Mouse (Mus musculus) erythroid progenitor cell, adult 5-6 weeks (primary cell): ENCODE measurements around the gene Rhoa. TPM values are rescaled to one million over a fixed set of nuclear protein-coding genes. Genes with fewer than 3 reads are reported as not detected.

Source experiments
- total RNA-seq, 2 experiments: library from RNA; stranded (forward) in 1 of 2; stranded (reverse) in 1 of 2; fragments of 150-400 nt in 1 of 2; fragments of 186-747, 209-891 nt in 1 of 2; gene quantifications; 2 replicates each; pipeline versions ENCODE4 v1.2.3 to v1.2.4; 2015 to 2017; ENCODE audit warnings: low replicate concordance in 2 of 2

Rhoa gene
- total RNA-seq, 2 experiments from 2014 or later, result 175 to 253 TPM

Other genes with a start within 250 kb of the Rhoa start
- 22.0 and 63.3 TPM in 2 replicates for gene Mst1, start 225.7 kb upstream of the Rhoa start, total RNA-seq (2015; ENCODE audit: low replicate concordance)
- gene Mst1, start 225.7 kb upstream of the Rhoa start, total RNA-seq (2017; ENCODE audit: low replicate concordance), result 7.7 and 14.1 TPM in 2 replicates
- 1,337 and 1,464 TPM in 2 replicates for gene Rnf123, start 222.8 kb upstream of the Rhoa start, total RNA-seq (2015; ENCODE audit: low replicate concordance)
- 890 and 970 TPM in 2 replicates for gene Rnf123, start 222.8 kb upstream of the Rhoa start, total RNA-seq (2017; ENCODE audit: low replicate concordance)
- gene Apeh, start 211.5 kb upstream of the Rhoa start, total RNA-seq (2015; ENCODE audit: low replicate concordance), result 265 and 389 TPM in 2 replicates
- 454 and 497 TPM in 2 replicates for gene Apeh, start 211.5 kb upstream of the Rhoa start, total RNA-seq (2017; ENCODE audit: low replicate concordance)
- under 0.01 and 0.42 TPM in 2 replicates for gene Bsn, start 115.7 kb upstream of the Rhoa start, total RNA-seq (2015; ENCODE audit: low replicate concordance)
- 1.5 TPM in 1 of 2 replicates, not detected in the other for gene Bsn, start 115.7 kb upstream of the Rhoa start, total RNA-seq (2017; ENCODE audit: low replicate concordance)
- 11.2 and 14.3 TPM in 2 replicates for gene Dag1, start 42.2 kb upstream of the Rhoa start, total RNA-seq (2015; ENCODE audit: low replicate concordance)
- gene Dag1, start 42.2 kb upstream of the Rhoa start, total RNA-seq (2017; ENCODE audit: low replicate concordance), result 5.4 and 6.3 TPM in 2 replicates
- not detected in 2 replicates for gene Nicn1, start 15.7 kb upstream of the Rhoa start, total RNA-seq (2015; ENCODE audit: low replicate concordance)
- 0.64 and 0.91 TPM in 2 replicates for gene Nicn1, start 15.7 kb upstream of the Rhoa start, total RNA-seq (2017; ENCODE audit: low replicate concordance)
- not detected in 2 replicates for gene Amt, start 9.3 kb upstream of the Rhoa start, total RNA-seq (2015; ENCODE audit: low replicate concordance)
- gene Amt, start 9.3 kb upstream of the Rhoa start, total RNA-seq (2017; ENCODE audit: low replicate concordance), result not detected in 2 replicates
- gene Tcta, start within 50 bp of the Rhoa start, total RNA-seq (2015; ENCODE audit: low replicate concordance), result 5.9 and 11.5 TPM in 2 replicates
- gene Tcta, start within 50 bp of the Rhoa start, total RNA-seq (2017; ENCODE audit: low replicate concordance), result 2.3 and 2.4 TPM in 2 replicates
- 4,218 and 4,387 TPM in 2 replicates for gene Gpx1, start 32.8 kb downstream of the Rhoa start, total RNA-seq (2015; ENCODE audit: low replicate concordance)
- gene Gpx1, start 32.8 kb downstream of the Rhoa start, total RNA-seq (2017; ENCODE audit: low replicate concordance), result 2,703 and 2,741 TPM in 2 replicates
- gene Usp4, start 41.7 kb downstream of the Rhoa start, total RNA-seq (2015; ENCODE audit: low replicate concordance), result 162 and 251 TPM in 2 replicates
- gene Usp4, start 41.7 kb downstream of the Rhoa start, total RNA-seq (2017; ENCODE audit: low replicate concordance), result 123 and 148 TPM in 2 replicates
- gene 1700102P08Rik, start 86.7 kb downstream of the Rhoa start, total RNA-seq (2015; ENCODE audit: low replicate concordance), result 2.1 and 2.2 TPM in 2 replicates
- gene 1700102P08Rik, start 86.7 kb downstream of the Rhoa start, total RNA-seq (2017; ENCODE audit: low replicate concordance), result 1.2 and 4.6 TPM in 2 replicates
- not detected in 2 replicates for gene Ccdc36, start 122.4 kb downstream of the Rhoa start, total RNA-seq (2015; ENCODE audit: low replicate concordance)
- gene Ccdc36, start 122.4 kb downstream of the Rhoa start, total RNA-seq (2017; ENCODE audit: low replicate concordance), result 1.1 TPM in 1 of 2 replicates, not detected in the other
- gene BC048562, start 130.4 kb downstream of the Rhoa start, total RNA-seq (2015; ENCODE audit: low replicate concordance), result not detected in 2 replicates
- gene BC048562, start 130.4 kb downstream of the Rhoa start, total RNA-seq (2017; ENCODE audit: low replicate concordance), result not detected in 2 replicates
- gene Ccdc71, start 154.4 kb downstream of the Rhoa start, total RNA-seq (2015; ENCODE audit: low replicate concordance), result 3.4 and 23.4 TPM in 2 replicates
- gene Ccdc71, start 154.4 kb downstream of the Rhoa start, total RNA-seq (2017; ENCODE audit: low replicate concordance), result 9.5 and 14.6 TPM in 2 replicates
- gene Klhdc8b, start 155.5 kb downstream of the Rhoa start, total RNA-seq (2015; ENCODE audit: low replicate concordance), result 2.5 and 2.9 TPM in 2 replicates
- gene Klhdc8b, start 155.5 kb downstream of the Rhoa start, total RNA-seq (2017; ENCODE audit: low replicate concordance), result 5.4 TPM in 1 of 2 replicates, not detected in the other
- not detected in 2 replicates for gene Lamb2, start 173.6 kb downstream of the Rhoa start, total RNA-seq (2015; ENCODE audit: low replicate concordance)
- not detected in 2 replicates for gene Lamb2, start 173.6 kb downstream of the Rhoa start, total RNA-seq (2017; ENCODE audit: low replicate concordance)
- gene Usp19, start 184.5 kb downstream of the Rhoa start, total RNA-seq (2015; ENCODE audit: low replicate concordance), result 52.6 and 63.7 TPM in 2 replicates
- gene Usp19, start 184.5 kb downstream of the Rhoa start, total RNA-seq (2017; ENCODE audit: low replicate concordance), result 54.7 and 58.7 TPM in 2 replicates
- 67.5 and 85.1 TPM in 2 replicates for gene Qars, start 201.6 kb downstream of the Rhoa start, total RNA-seq (2015; ENCODE audit: low replicate concordance)
- 78.3 and 79.2 TPM in 2 replicates for gene Qars, start 201.6 kb downstream of the Rhoa start, total RNA-seq (2017; ENCODE audit: low replicate concordance)
- 92.6 and 141 TPM in 2 replicates for gene Qrich1, start 210.7 kb downstream of the Rhoa start, total RNA-seq (2015; ENCODE audit: low replicate concordance)
- gene Qrich1, start 210.7 kb downstream of the Rhoa start, total RNA-seq (2017; ENCODE audit: low replicate concordance), result 117 and 139 TPM in 2 replicates